Mouse (Mus musculus) forebrain, embryonic 15.5 days (tissue): ENCODE data around the gene Lalba. TPM values are rescaled to one million over a fixed set of nuclear protein-coding genes. Genes with fewer than 3 reads are reported as not detected.
"Not testable (repeated sequence)": the region's sequence is repeated elsewhere in the genome, so short reads cannot be mapped to it uniquely, and the experiment has no call there.

Source experiments
- ATAC-seq: fragments of 200-750 bp; cut with Nextera tagmentation; replicated peaks from 2 replicates; pipeline ENCODE4 v1.8.0; 2017; ENCODE audit warnings: mild to moderate bottlenecking, moderate TSS enrichment, moderate library complexity
- H3K27ac ChIP-seq: fragments of 300-500 bp; sonication (generic); replicated peaks from 2 replicates; pipeline ENCODE4 v1.5.1; 2015; ENCODE audit warnings: mild to moderate bottlenecking, inconsistent platforms
- H3K27me3 ChIP-seq: fragments of 300-500 bp; sonication (generic); 2 replicates; pipeline ENCODE4 v1.6.1; 2015; ENCODE audit warnings: inconsistent platforms
- H3K36me3 ChIP-seq: fragments of 300-500 bp; sonication (generic); 2 replicates; pipeline ENCODE4 v1.6.1; 2015; ENCODE audit warnings: mild to moderate bottlenecking, inconsistent platforms
- H3K4me1 ChIP-seq: fragments of 300-500 bp; sonication (generic); 2 replicates; pipeline ENCODE4 v1.6.1; 2015; ENCODE audit warnings: inconsistent platforms
- H3K4me2 ChIP-seq: fragments of 300-500 bp; sonication (generic); replicated peaks from 2 replicates; pipeline ENCODE4 v1.6.1; 2015; ENCODE audit warnings: mild to moderate bottlenecking, inconsistent platforms
- H3K4me3 ChIP-seq: fragments of 300-500 bp; sonication (generic); 2 replicates; pipeline ENCODE4 v1.5.1; 2015; ENCODE audit warnings: mild to moderate bottlenecking, inconsistent platforms
- H3K9ac ChIP-seq: fragments of 300-500 bp; sonication (generic); replicated peaks from 2 replicates; pipeline ENCODE4 v1.6.1; 2015; ENCODE audit warnings: mild to moderate bottlenecking, inconsistent platforms
- H3K9me3 ChIP-seq: fragments of 300-500 bp; sonication (generic); 2 replicates; pipeline ENCODE4 v1.6.1; 2016; ENCODE audit warnings: inconsistent platforms
- WGBS: fragments of 180-500 bp; shearing (Covaris S2); methylation state at CpG from one replicate; pipeline ENCODE4 v1.1.7; 2015; ENCODE audit warnings: mixed read lengths; 5-methylcytosine and 5-hydroxymethylcytosine counted together
- polyA plus RNA-seq: library from polyadenylated mRNA; unstranded; fragments of >200 nt; fragmentation: Nextera tagmentation; extraction: Ambion mirVana; gene quantifications from 2 replicates; pipeline ENCODE4 v1.2.1, GENCODE M21; 2015

The Lalba gene
- not detected in 2 replicates for polyA plus RNA-seq

- H3K9ac ChIP-seq: no peak within 1 kb of the TSS
- no peak within 1 kb of the TSS for H3K4me2 ChIP-seq
- no peaks in the 10 kb centered on the region for H3K4me1 ChIP-seq
- no peaks in the 10 kb centered on the region for H3K9me3 ChIP-seq
- no peak for ATAC-seq
- no peak within 1 kb of the TSS for H3K4me3 ChIP-seq
- H3K36me3 ChIP-seq: no peaks in the 10 kb centered on the region
- H3K27me3 ChIP-seq: no peaks in the 10 kb centered on the region
- H3K27ac ChIP-seq: no peak within 1 kb of the TSS
- 59% methylated on average over 3 of the region's 3 CpGs for WGBS
Measured at GRCm38 (mm10) chr15:98482701-98483100, at the start of gene Lalba. Lalba (minus strand) TSS chr15:98482721.

GRCm38 (mm10) chr15:98532281-98532680 is 49.8 kb upstream of the Lalba start:
- WGBS: 33% methylated on average over 5 of the region's 5 CpGs
- no peak overlapping the region for H3K27ac ChIP-seq
- H3K36me3 ChIP-seq: peaks cover 41% of the 10 kb centered on the region
- H3K9me3 ChIP-seq: no peaks in the 10 kb centered on the region
- H3K4me3 ChIP-seq: peak overlapping the region; percentile 95
- ATAC-seq: no peak
- H3K9ac ChIP-seq: peak overlapping the region; percentile 85
- H3K4me2 ChIP-seq: peak overlapping the region; percentile 86
- peaks cover 24% of the 10 kb centered on the region for H3K4me1 ChIP-seq
- H3K27me3 ChIP-seq: no peaks in the 10 kb centered on the region

GRCm38 (mm10) chr15:98528066-98528563 is 45.6 kb upstream of the Lalba start:
- peaks cover 80% of the 10 kb centered on the region for H3K36me3 ChIP-seq
- H3K27me3 ChIP-seq: no peaks in the 10 kb centered on the region
- H3K9me3 ChIP-seq: no peaks in the 10 kb centered on the region
- H3K4me3 ChIP-seq: no peak overlapping the region
- no peak overlapping the region for H3K4me2 ChIP-seq
- WGBS: 88% methylated on average over 5 of the region's 5 CpGs
- ATAC-seq: no peak
- no peak overlapping the region for H3K27ac ChIP-seq
- H3K9ac ChIP-seq: no peak overlapping the region
- peaks cover 23% of the 10 kb centered on the region for H3K4me1 ChIP-seq

- Histone ChIP-seq H3K4me1 (peaks cover 14% of the 10 kb centered on the region), H3K4me2 (no peak overlapping the region), H3K9ac (no peak overlapping the region), H3K27me3 (no peaks in the 10 kb centered on the region), H3K4me3 (no peak overlapping the region), H3K36me3 (peaks cover 89% of the 10 kb centered on the region), H3K9me3 (no peaks in the 10 kb centered on the region), H3K27ac (no peak overlapping the region)
- ATAC-seq: no peak
- WGBS: 97% methylated on average over 5 of the region's 5 CpGs
Measured at GRCm38 (mm10) chr15:98527056-98527771, 44.7 kb upstream of the Lalba start.

GRCm38 (mm10) chr15:98526057-98526456 is 43.5 kb upstream of the Lalba start:
- Histone ChIP-seq H3K4me2 (no peak overlapping the region), H3K4me1 (peaks cover 3% of the 10 kb centered on the region), H3K27me3 (no peaks in the 10 kb centered on the region), H3K9me3 (no peaks in the 10 kb centered on the region), H3K9ac (no peak overlapping the region), H3K36me3 (peaks cover 95% of the 10 kb centered on the region), H3K4me3 (no peak overlapping the region), H3K27ac (no peak overlapping the region)
- ATAC-seq: no peak
- 52% methylated on average over 5 of the region's 5 CpGs for WGBS

GRCm38 (mm10) chr15:98521245-98521644 is 38.7 kb upstream of the Lalba start:
- Histone ChIP-seq H3K9me3 (no peaks in the 10 kb centered on the region), H3K4me2 (no peak overlapping the region), H3K4me3 (no peak overlapping the region), H3K36me3 (peaks cover 74% of the 10 kb centered on the region), H3K4me1 (no peaks in the 10 kb centered on the region), H3K9ac (no peak overlapping the region), H3K27me3 (no peaks in the 10 kb centered on the region), H3K27ac (no peak overlapping the region)
- ATAC-seq: no peak
- WGBS: 93% methylated on average over 3 of the region's 3 CpGs

GRCm38 (mm10) chr15:98517380-98518355 is 35.1 kb upstream of the Lalba start:
- Histone ChIP-seq H3K4me2 (no peak overlapping the region), H3K4me1 (no peaks in the 10 kb centered on the region), H3K9me3 (no peaks in the 10 kb centered on the region), H3K4me3 (no peak overlapping the region), H3K27ac (no peak overlapping the region), H3K9ac (no peak overlapping the region), H3K27me3 (no peaks in the 10 kb centered on the region), H3K36me3 (peaks cover 40% of the 10 kb centered on the region)
- 67% methylated on average over 16 of the region's 16 CpGs for WGBS
- ATAC-seq: no peak

- not testable (repeated sequence) for H3K9me3 ChIP-seq, H3K4me1 ChIP-seq, H3K27ac ChIP-seq, H3K4me3 ChIP-seq, H3K27me3 ChIP-seq, ATAC-seq, H3K9ac ChIP-seq, H3K4me2 ChIP-seq
- 98% methylated on average over 2 of the region's 2 CpGs for WGBS
- H3K36me3 ChIP-seq: peaks cover 16% of the 10 kb centered on the region
Measured at GRCm38 (mm10) chr15:98514845-98515244, 32.3 kb upstream of the Lalba start.

GRCm38 (mm10) chr15:98514146-98514545 is 31.6 kb upstream of the Lalba start:
- no peak overlapping the region for H3K4me3 ChIP-seq
- H3K9ac ChIP-seq: no peak overlapping the region
- no peaks in the 10 kb centered on the region for H3K27me3 ChIP-seq
- peaks cover 6% of the 10 kb centered on the region; the same call in 1 of the 2 replicates for H3K4me1 ChIP-seq
- no peak for ATAC-seq
- H3K4me2 ChIP-seq: no peak overlapping the region
- no peak overlapping the region for H3K27ac ChIP-seq
- H3K36me3 ChIP-seq: peaks cover 10% of the 10 kb centered on the region
- no peaks in the 10 kb centered on the region for H3K9me3 ChIP-seq
- 88% methylated on average over 8 of the region's 8 CpGs for WGBS

GRCm38 (mm10) chr15:98513676-98514075 is 31.2 kb upstream of the Lalba start:
- H3K36me3 ChIP-seq: peaks cover 10% of the 10 kb centered on the region
- not testable (repeated sequence) for H3K4me1 ChIP-seq, ATAC-seq, H3K27me3 ChIP-seq, H3K9me3 ChIP-seq, H3K27ac ChIP-seq, H3K4me3 ChIP-seq, H3K4me2 ChIP-seq, H3K9ac ChIP-seq
- WGBS: 72% methylated on average over 3 of the region's 3 CpGs

GRCm38 (mm10) chr15:98512799-98513321 is 30.3 kb upstream of the Lalba start:
- H3K27me3 ChIP-seq: no peaks in the 10 kb centered on the region
- H3K36me3 ChIP-seq: peaks cover 2% of the 10 kb centered on the region
- no peak overlapping the region for H3K27ac ChIP-seq
- H3K4me2 ChIP-seq: no peak overlapping the region
- ATAC-seq: no peak
- WGBS: 62% methylated on average over 17 of the region's 17 CpGs
- H3K9ac ChIP-seq: no peak overlapping the region
- peaks cover 6% of the 10 kb centered on the region; the same call in 1 of the 2 replicates for H3K4me1 ChIP-seq
- no peaks in the 10 kb centered on the region for H3K9me3 ChIP-seq
- H3K4me3 ChIP-seq: no peak overlapping the region

GRCm38 (mm10) chr15:98512232-98512631 is 29.7 kb upstream of the Lalba start:
- WGBS: 70% methylated on average over 8 of the region's 8 CpGs
- Histone ChIP-seq H3K27ac (no peak overlapping the region), H3K27me3 (no peaks in the 10 kb centered on the region), H3K36me3 (no peaks in the 10 kb centered on the region), H3K4me1 (peaks cover 6% of the 10 kb centered on the region; the same call in 1 of the 2 replicates), H3K9me3 (no peaks in the 10 kb centered on the region), H3K4me3 (no peak overlapping the region), H3K9ac (no peak overlapping the region), H3K4me2 (no peak overlapping the region)
- no peak for ATAC-seq
